Mouse (Mus musculus) A20 (cell line): ENCODE data around the gene Rela.
A peak's percentile ranks its signal among the peaks of the same experiment; 100 is the strongest.

Source experiments
- DNase-seq: peaks from one replicate; pipeline ENCODE4 v3.0.0-alpha.2; 2011; ENCODE audit warnings: low read depth, low spot score

Rela gene

GRCm38 (mm10) chr19:5637069-5638047, at the start of gene Rela:
Gene Rela (plus strand): TSS chr19:5637483.
- peak; percentile 94 for DNase-seq

GRCm38 (mm10) chr19:5589159-5589558, 48.1 kb upstream of the Rela start:
- no peak for DNase-seq

GRCm38 (mm10) chr19:5591888-5592287, 45.4 kb upstream of the Rela start:
- peak; percentile 19 for DNase-seq

GRCm38 (mm10) chr19:5599224-5599623, 38.1 kb upstream of the Rela start:
- DNase-seq: no peak

- peak; percentile 89 for DNase-seq
Observed at GRCm38 (mm10) chr19:5601752-5602541, 35.3 kb upstream of the Rela start, which contains the start of gene Rnaseh2c. Gene Rnaseh2c (plus strand): TSS chr19:5601873.

GRCm38 (mm10) chr19:5603664-5604063, 33.6 kb upstream of the Rela start:
- DNase-seq: no peak

GRCm38 (mm10) chr19:5605126-5605525, 32.2 kb upstream of the Rela start:
- no peak for DNase-seq

GRCm38 (mm10) chr19:5606196-5606595, 31.1 kb upstream of the Rela start:
- no peak for DNase-seq

- DNase-seq: no peak
Observed at GRCm38 (mm10) chr19:5607705-5608410, 29.4 kb upstream of the Rela start.

- DNase-seq: no peak
Observed at GRCm38 (mm10) chr19:5608707-5609106, 28.6 kb upstream of the Rela start.

GRCm38 (mm10) chr19:5609171-5609546, 28.1 kb upstream of the Rela start:
- no peak for DNase-seq

- DNase-seq: peak; percentile 98
Observed at GRCm38 (mm10) chr19:5609547-5610404, 27.5 kb upstream of the Rela start, which contains the start of gene Kat5. Gene Kat5 (minus strand): TSS chr19:5610237.

GRCm38 (mm10) chr19:5611973-5612372, 25.3 kb upstream of the Rela start:
- DNase-seq: peak; percentile 62

- DNase-seq: no peak
Observed at GRCm38 (mm10) chr19:5612762-5613411, 24.4 kb upstream of the Rela start.

GRCm38 (mm10) chr19:5614953-5615352, 22.3 kb upstream of the Rela start:
- DNase-seq: no peak

- no peak for DNase-seq
Observed at GRCm38 (mm10) chr19:5620007-5620406, 17.3 kb upstream of the Rela start.

- no peak for DNase-seq
Observed at GRCm38 (mm10) chr19:5621884-5622283, 15.4 kb upstream of the Rela start.

- no peak for DNase-seq
Observed at GRCm38 (mm10) chr19:5625311-5625710, 12.0 kb upstream of the Rela start.

- DNase-seq: no peak
Observed at GRCm38 (mm10) chr19:5629907-5630306, 7.4 kb upstream of the Rela start.

- DNase-seq: no peak
Observed at GRCm38 (mm10) chr19:5632120-5632519, 5.2 kb upstream of the Rela start.
